Mouse (Mus musculus): ENCODE results near the gene Slc25a11.

DNA sequence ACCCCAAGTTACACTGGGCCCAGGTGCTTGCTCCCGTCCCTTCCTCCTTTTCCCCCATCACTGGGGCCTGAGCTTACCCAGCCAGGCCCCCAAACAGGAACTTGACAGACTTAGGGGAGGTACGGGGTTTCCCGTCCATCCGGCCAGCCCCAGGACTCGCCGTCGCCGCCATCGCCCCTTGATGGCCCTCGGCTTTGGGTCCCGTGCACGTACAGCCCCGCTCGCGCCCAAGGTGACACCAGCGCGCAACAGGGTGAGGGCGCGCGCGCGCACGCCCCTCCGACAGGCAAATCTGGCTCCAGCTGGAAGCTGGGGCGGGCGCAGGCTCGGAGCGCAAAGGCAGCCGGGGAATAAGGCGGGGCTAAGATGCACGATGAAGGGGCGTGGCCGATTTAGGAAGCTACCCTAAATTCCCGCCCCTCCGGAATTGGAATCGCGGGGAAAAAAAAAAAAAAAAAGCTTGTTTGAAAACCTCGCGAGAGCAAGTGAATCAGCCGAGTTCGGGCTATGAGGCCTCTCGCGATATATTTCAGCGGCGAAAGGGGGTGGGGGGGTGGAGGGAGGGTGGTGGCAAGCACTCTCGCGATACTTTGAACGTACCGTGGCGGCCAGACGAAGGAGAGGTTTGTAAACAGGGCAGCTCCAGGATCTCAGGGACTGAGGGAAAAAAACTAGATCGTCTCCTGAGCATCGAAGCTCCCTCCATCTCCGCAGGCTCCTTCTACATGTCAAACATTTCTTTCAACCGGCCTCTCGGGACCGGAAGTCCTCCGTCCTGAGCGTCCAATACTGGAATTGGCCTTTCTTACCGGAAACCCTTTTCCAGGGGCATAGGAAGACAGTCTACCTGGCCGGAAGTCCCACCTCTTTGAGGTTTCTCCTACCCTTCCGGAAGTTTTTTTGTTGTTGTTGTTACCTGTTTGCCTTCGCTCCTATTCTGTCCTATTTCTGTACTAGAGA lies at the start of gene Slc25a11, which contains the start of gene Rnf167:
- TF ChIP-seq CTCF (IDR thresholded peaks at IDR 0.05; ENCODE audit: low read depth, low read length) = no peak
- no peak for TF ChIP-seq POLR2AphosphoS5 (IDR thresholded peaks at IDR 0.05; ENCODE audit: insufficient replicate concordance, low read depth, low read length)
- TF ChIP-seq GATA1 (IDR thresholded peaks at IDR 0.05; ENCODE audit: borderline replicate concordance, low read length) = no peak
- TF ChIP-seq TAL1 (conservative IDR thresholded peaks at IDR 0.05; ENCODE audit: low read depth, low read length) = no peak
- no peak for TF ChIP-seq GATA2 (IDR thresholded peaks at IDR 0.05; ENCODE audit: borderline replicate concordance, low read depth, low read length)

All from G1E (cell line).